Mouse (Mus musculus) left cerebral cortex, adult 2 months (tissue): Measurements from ENCODE around the gene Hook2. TPM values are rescaled to one million over a fixed set of nuclear protein-coding genes. Genes with fewer than 3 reads are reported as not detected.
A peak's percentile ranks its signal among the peaks of the same experiment; 100 is the strongest.

Experiments
- DNase-seq, 2 experiments: peaks; one replicate each; pipeline ENCODE4 v3.0.0; 2021 to 2022; ENCODE audit warnings: low spot score in 2 of 2, mixed read lengths in 1 of 2; ENCODE audit errors: extremely low spot score in 1 of 2
- H3K27ac ChIP-seq: fragments of 200-600 bp; 2 replicates; pipeline ENCODE4 v1.8.1; 2022
- H3K4me3 ChIP-seq: fragments of 200-600 bp; 2 replicates; pipeline ENCODE4 v1.8.1; 2022
- CTCF ChIP-seq: fragments of 200-600 bp; IDR thresholded peaks from 2 replicates; pipeline ENCODE4 v1.8.1; 2022; ENCODE audit warnings: antibody characterized with exemption, mild to moderate bottlenecking, moderate library complexity
- intact Hi-C: fragments of 180-260 bp; cut with DNase I; formaldehyde crosslinking; loops from one replicate; pipeline ENCODE4 v1.15.1; 2025
- total RNA-seq, 2 experiments: library from RNA; stranded (reverse); gene quantifications; 2 replicates each; pipeline ENCODE4 v1.2.3; 2021

The Hook2 gene
- total RNA-seq, 2 experiments from 2014 or later, result 11.3 to 11.6 TPM

DNA sequence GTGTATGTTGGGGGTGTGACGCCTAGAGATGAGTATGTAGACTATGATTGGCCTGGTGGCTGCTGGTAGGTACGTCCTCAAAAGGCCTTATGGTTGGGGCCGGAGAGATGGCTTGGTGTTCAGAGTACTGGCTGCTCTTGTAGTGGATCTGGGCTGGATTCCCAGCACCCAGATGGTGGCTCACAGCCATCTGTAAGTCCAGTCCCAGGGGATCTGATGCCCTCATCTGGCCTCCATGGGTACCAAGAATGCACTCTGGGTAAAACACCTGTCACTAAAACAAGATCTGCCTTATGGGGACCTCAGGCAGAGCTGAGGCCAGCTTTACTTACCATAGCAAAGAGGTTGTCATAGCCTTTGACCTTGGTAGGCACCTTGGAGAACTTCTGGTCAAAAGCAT, 33.4 kb downstream of the Hook2 start:
- TF ChIP-seq CTCF, result no peak
- DNase-seq, result no peak
- Histone ChIP-seq H3K4me3 (peak overlapping the region; percentile 69; the same call in 1 of the 2 replicates), H3K27ac (no peak overlapping the region)
- intact Hi-C loops, result no loop called here

DNA sequence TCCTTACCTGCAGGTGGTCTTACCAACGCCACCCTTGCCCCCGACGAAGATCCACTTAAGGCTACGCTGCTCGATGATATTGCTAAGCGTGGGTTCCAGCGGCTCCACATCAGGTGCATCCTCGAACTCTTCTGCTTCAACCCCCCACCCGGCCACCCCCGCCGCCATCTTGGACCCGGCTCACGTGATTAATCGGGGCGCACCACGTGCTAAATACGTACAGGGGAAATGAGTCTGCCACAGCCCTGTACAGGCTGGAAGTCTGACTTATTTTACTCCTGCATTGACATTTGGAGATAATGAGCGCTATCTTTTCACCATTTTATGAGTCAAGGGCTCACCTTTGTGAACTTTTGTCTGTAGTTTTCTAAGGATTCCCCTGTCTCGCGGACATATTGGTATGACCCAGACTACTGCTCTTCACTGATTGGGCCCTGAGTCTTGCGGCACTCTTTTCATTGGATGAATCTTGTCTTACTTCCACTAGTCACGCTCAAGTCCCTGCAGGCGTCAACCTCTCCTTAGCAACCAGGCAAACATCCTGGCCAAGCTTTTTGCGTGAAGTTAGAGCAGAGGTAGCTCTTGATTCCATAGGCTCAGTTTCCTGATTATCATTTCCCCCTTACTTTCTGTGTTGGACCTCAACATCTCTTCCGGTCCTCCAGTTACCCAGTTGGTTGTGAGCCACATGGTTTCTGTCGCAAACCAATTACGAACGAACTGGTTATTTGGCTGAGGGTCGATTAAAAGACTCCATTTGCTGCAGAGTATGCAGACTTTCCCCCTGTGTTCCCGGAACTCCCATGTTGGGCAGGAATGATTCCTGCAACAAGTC, 34.9 kb downstream of the Hook2 start, which contains the start of gene Asna1:
Gene Asna1, minus strand, starts transcription at position 184 of the 835 bp plus-strand sequence.
- DNase-seq, result peak; percentile 77 to 81
- Histone ChIP-seq H3K27ac (peak within 1 kb of the TSS; percentile 98), H3K4me3 (peak within 1 kb of the TSS; percentile 69)
- intact Hi-C loops, result loop anchor here (5.0 kb wide), 2 partner anchors 47 to 48 kb away; partner anchors contain the start of genes Dhps and Junb
- TF ChIP-seq CTCF, result no peak

DNA sequence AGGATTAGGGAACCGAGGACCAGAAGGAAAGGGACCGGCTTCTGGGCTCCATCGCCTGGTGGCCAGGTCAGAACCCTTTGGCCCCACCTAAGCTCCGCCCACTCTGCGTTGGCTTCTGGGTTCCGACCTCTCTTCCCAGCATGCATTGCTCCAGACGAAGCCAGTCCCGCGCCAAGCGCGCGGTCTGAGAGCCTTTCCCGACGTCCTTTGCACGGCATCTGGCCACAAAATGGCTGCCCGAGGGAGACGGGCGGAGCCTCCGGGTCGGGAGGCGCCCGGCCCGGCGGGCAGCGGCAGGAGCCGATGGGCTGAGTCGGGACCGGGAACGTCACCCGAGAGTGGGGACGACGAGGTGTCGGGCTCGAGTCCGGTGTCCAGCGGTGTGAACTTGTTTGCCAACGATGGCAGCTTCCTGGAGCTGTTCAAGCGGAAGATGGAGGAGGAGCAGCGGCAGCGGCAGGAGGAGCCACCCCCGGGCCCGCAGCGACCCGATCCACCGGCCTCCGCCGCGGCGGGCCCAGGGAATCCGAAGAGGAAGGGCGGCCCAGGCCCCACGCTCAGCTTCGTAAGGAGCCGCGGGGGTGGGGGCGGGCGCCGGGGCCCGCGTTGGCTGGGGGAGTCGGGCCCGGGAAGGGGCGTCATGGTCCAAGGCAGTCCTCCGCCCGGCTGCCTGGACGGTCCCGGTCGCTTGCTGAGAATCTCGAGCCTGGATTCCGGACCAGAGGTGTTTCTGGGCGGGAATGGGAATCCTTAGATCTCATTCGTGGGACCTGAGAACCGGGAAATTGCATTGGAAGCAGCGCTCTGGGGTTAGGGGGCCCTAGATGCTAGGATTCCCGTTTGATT, 36.5 kb downstream of the Hook2 start, which contains the start of gene Trir:
Gene Trir, plus strand, starts transcription at position 154 of the 846 bp plus-strand sequence.
- H3K4me3 ChIP-seq, result peak within 1 kb of the TSS; percentile 93
- DNase-seq, result peak; percentile 95 to 96
- TF ChIP-seq CTCF, result peak; percentile 2; the same call in 1 of the 2 replicates
- peak within 1 kb of the TSS; percentile 98 for H3K27ac ChIP-seq
- intact Hi-C loops, result loop anchor here (5.0 kb wide), 2 partner anchors 45 to 50 kb away; partner anchors contain the start of genes Dhps and Junb

DNA sequence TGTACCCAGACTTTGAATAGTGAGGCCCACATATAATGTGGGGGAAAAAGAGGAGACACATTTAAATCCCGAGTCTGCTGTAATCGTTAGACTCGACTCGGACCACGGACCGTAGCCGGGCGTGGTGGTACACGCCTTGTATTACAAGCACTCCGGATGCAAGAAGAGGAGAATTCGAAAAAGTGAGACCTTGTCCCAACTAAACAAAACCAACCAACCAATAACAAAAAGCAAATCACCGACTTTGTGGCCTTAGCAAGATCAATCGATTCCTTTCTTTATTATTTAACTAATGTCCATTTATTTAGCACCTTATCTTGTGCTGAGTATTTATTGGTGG, 37.1 kb downstream of the Hook2 start:
- Histone ChIP-seq H3K4me3 (peak overlapping the region; percentile 93), H3K27ac (peak overlapping the region; percentile 98)
- no peak for TF ChIP-seq CTCF
- no peak for DNase-seq
- intact Hi-C loops, result loop anchor here (5.0 kb wide), 2 partner anchors 45 to 50 kb away; partner anchors contain the start of genes Dhps and Junb

DNA sequence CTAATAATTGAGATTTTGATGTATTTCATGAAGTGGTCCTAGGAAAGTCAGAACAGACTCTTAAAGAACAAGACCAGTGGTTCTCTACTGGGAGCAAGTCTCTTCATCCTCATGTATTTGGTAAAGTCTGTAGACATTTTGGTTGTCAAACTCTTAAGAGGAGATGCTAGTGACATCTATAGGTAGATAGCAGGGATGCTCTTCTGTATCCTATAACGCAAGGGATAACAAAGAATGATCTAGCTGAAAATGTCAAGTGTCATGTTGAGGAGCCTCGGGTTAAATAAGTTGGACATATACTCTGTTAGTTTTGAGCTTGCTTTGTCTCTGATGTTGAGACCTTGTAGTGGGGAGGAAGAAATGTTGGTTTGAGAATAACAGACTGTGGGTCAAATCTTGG, 37.5 kb downstream of the Hook2 start:
- intact Hi-C loops, result loop anchor here (5.0 kb wide), 2 partner anchors 44 to 51 kb away; partner anchors contain the start of genes Dhps and Junb
- TF ChIP-seq CTCF, result peak; percentile 30
- H3K4me3 ChIP-seq, result peak overlapping the region; percentile 93
- H3K27ac ChIP-seq, result peak overlapping the region; percentile 98; the same call in 1 of the 2 replicates
- DNase-seq, result no peak

DNA sequence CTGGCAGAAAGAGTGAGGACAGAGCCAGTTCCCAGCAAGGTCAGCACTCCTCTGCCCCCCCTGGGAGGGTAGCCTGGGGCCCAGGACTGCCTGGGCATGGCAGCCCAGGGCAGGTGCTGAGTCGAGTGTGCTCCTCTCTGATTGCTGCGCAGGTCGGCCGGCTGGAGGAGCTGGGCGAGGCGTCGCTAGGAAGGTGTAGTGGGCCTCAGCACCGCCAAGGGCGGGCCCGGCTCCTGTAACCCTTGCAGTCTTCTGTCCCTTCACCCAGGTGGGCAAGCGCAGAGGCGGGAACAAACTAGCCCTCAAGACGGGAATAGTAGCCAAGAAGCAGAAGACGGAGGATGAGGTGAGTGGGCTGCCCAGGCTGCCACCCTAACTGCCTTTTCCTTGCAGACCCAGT, 38.9 kb downstream of the Hook2 start:
- intact Hi-C loops, result loop anchor here (5.0 kb wide), 2 partner anchors 43 to 52 kb away; partner anchors contain the start of genes Dhps and Junb
- no peak for TF ChIP-seq CTCF

DNA sequence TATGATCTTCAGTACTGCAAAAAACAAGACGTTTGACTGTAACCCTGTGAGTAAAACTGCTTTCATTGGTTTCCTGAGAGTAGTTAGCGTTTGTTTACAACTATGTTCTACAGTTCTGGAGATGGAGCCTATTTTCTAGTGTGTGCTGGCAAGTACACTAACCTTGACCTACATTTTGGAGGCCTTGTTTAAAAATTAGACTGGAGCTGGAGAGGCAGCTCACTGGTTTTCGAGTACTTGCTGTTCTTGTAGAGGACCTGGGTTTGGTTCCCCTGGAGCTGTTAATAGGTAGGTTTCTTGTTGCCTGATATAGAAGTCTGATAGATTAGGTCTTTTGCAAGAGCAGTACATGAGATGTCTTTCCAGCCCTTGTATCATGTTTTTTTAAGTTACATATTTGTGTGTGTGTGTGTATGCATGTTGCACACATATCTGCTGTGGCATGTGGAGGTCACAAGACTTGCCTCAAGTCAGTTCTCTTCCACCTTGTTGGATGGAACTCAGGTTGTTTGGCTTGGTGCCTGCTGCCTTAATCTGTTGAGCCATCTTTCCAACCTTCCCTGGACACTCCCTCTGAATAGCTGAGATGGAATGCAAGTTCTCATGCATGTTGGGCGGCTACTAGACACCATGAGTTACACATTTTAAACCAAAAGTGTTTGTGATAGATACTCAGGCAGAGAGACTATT, 42.4 kb downstream of the Hook2 start:
- H3K27ac ChIP-seq, result no peak overlapping the region
- intact Hi-C loops, result no loop called here
- H3K4me3 ChIP-seq, result no peak overlapping the region
- DNase-seq, result no peak
- TF ChIP-seq CTCF, result no peak

More for the DNA sequence above, 38.9 kb downstream of the Hook2 start:
- Histone ChIP-seq H3K27ac (no peak overlapping the region; the same call in 1 of the 2 replicates), H3K4me3 (no peak overlapping the region)
- DNase-seq, result no peak

DNA sequence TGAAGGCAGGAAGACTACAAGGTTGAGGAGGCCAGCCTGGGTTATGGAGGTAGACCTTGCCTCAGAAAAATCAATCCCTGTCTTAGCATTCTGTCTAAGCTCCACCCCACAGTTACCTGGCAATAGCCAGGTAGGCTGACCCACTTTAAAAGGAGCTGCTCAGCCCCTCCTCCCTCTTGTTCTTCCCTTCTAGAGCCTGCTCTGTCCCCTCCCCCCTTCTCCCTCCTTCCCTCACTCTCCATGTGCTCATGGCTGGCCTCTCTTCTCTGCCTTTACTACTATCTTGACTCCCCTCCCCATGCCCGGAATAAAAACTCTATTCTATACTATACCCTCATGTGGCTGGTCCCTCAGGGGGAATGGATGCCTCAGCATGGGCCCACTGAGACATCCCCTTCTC, 43.5 kb downstream of the Hook2 start:
- Histone ChIP-seq H3K4me3 (no peak overlapping the region), H3K27ac (no peak overlapping the region)
- intact Hi-C loops, result no loop called here
- TF ChIP-seq CTCF, result no peak
- DNase-seq, result no peak

DNA sequence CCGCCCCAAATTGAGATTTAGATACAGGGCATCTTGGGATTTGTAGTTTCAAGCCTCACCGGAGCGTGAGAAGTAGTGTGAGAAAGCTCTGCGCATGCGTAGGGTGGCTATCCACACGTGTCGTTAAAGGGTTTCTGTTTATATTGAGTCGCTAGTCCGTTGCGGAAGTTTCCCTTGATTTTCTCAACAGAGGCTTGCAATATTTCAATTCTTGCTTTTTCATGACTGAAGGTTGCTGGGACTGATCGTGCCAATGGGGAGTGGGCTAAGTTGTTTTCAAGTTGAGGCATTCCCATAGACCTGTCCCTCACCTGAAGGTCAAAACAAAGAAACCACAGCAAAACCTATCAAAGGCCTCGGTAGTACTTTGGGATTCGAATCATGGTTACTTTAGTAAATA, 44.4 kb downstream of the Hook2 start:
- no peak for TF ChIP-seq CTCF
- 0 out of 2 replicates have a peak overlapping the region, but pooled peaks have one; percentile 24 for H3K27ac ChIP-seq
- peak overlapping the region; percentile 86 for H3K4me3 ChIP-seq
- intact Hi-C loops, result no loop called here
- peak; percentile 56 to 68 for DNase-seq

DNA sequence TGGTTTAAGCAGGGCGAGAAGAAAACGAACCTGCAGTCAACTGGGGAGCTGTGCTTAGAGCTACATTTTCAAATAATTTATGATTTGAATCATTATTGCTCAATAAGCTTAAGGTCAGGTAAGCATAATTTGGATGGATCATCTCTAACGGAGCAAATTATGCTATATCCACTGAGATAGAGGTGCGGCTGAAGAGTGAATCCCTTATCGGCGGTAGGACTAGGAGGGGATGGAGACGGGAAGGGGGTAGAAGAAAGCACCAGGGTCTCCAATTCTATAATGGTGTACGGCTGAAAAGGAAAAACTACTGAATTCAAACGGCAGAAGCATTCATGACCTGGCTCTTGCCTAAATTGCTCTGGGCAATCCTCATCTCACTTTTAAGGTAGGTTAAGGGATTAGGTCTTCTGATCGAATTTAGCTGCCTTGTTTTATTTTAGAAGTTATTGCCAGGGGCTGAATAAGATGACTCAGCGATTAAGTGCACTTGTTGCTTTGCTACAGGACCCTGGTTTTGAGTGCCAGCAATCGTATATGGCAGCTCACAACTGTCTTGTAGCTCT, 44.8 kb downstream of the Hook2 start:
- intact Hi-C loops, result no loop called here
- no peak for TF ChIP-seq CTCF
- DNase-seq, result no peak
- H3K4me3 ChIP-seq, result peak overlapping the region; percentile 86
- peak overlapping the region; percentile 24; the same call in 1 of the 2 replicates for H3K27ac ChIP-seq
